Mouse (Mus musculus) stomach, embryonic 16.5 days (tissue): ENCODE data around the gene Pcp4l1. TPM values are rescaled to one million over a fixed set of nuclear protein-coding genes. Genes with fewer than 3 reads are reported as not detected.

Source experiments
- ATAC-seq: fragments of 200-750 bp; cut with Nextera tagmentation; 2 replicates; pipeline ENCODE4 v1.8.0; 2017; ENCODE audit warnings: moderate number of reproducible peaks, moderate TSS enrichment; ENCODE audit not compliant: insufficient read depth, low FRiP score
- H3K27ac ChIP-seq: fragments of 300-500 bp; sonication (generic); 2 replicates; pipeline ENCODE4 v1.5.1; 2014; ENCODE audit warnings: low read length
- H3K27me3 ChIP-seq: fragments of 300-500 bp; sonication (generic); 2 replicates; pipeline ENCODE4 v1.6.1; 2014; ENCODE audit warnings: low read length, control low read depth, mixed read lengths; ENCODE audit not compliant: control insufficient read depth, insufficient read depth
- H3K36me3 ChIP-seq: fragments of 300-500 bp; sonication (generic); 2 replicates; pipeline ENCODE4 v1.6.1; 2014; ENCODE audit warnings: low read length; ENCODE audit not compliant: control insufficient read depth, insufficient read depth
- H3K4me1 ChIP-seq: fragments of 300-500 bp; sonication (generic); 2 replicates; pipeline ENCODE4 v1.6.1; 2014; ENCODE audit warnings: low read length, control low read depth, mixed read lengths; ENCODE audit not compliant: control insufficient read depth, insufficient read depth
- H3K4me2 ChIP-seq: fragments of 300-500 bp; sonication (generic); 2 replicates; pipeline ENCODE4 v1.6.1; 2014; ENCODE audit warnings: low read depth, low read length, mixed read lengths
- H3K4me3 ChIP-seq: fragments of 300-500 bp; sonication (generic); replicated peaks from 2 replicates; pipeline ENCODE4 v1.5.1; 2014; ENCODE audit warnings: mild to moderate bottlenecking, low read length
- H3K9ac ChIP-seq: fragments of 300-500 bp; sonication (generic); 2 replicates; pipeline ENCODE4 v1.6.1; 2014; ENCODE audit warnings: low read length
- H3K9me3 ChIP-seq: fragments of 300-500 bp; sonication (generic); replicated peaks from 2 replicates; pipeline ENCODE4 v1.6.1; 2016; ENCODE audit warnings: low read length, control low read depth; ENCODE audit not compliant: control insufficient read depth
- WGBS: fragments of 180-500 bp; shearing (Covaris S2); extraction: QIAGEN DNeasy Blood & Tissue Kit; methylation state at CpG from one replicate; pipeline ENCODE4 v1.1.7; 2014; 5-methylcytosine and 5-hydroxymethylcytosine counted together
- polyA plus RNA-seq: library from polyadenylated mRNA; unstranded; fragments of >200 nt; fragmentation: Nextera tagmentation; extraction: Ambion mirVana; gene quantifications from 2 replicates; pipeline ENCODE4 v1.2.1, GENCODE M21; 2015

Pcp4l1 gene
- polyA plus RNA-seq, 1 experiment from 2014 or later, result 44.3 TPM

GRCm38 (mm10) chr1:171234126-171234525 is 38.1 kb upstream of the Pcp4l1 start, which contains the start of gene Fcer1g:
Gene Fcer1g, minus strand, starts transcription at chr1:171234365.
- WGBS, result 84% methylated on average over 14 of the region's 14 CpGs
- Histone ChIP-seq H3K9me3 (no peaks in the 10 kb centered on the region), H3K27me3 (no peaks in the 10 kb centered on the region), H3K4me2 (no peak within 1 kb of the TSS), H3K27ac (no peak within 1 kb of the TSS; the same call in 1 of the 2 replicates), H3K36me3 (peaks cover 36% of the 10 kb centered on the region), H3K9ac (no peak within 1 kb of the TSS), H3K4me3 (peak within 1 kb of the TSS; percentile 16), H3K4me1 (no peaks in the 10 kb centered on the region)
- no peak for ATAC-seq

GRCm38 (mm10) chr1:171232800-171233730 is 37.0 kb upstream of the Pcp4l1 start:
- Histone ChIP-seq H3K4me2 (no peak overlapping the region), H3K27me3 (no peaks in the 10 kb centered on the region), H3K4me1 (no peaks in the 10 kb centered on the region), H3K36me3 (peaks cover 30% of the 10 kb centered on the region), H3K27ac (no peak overlapping the region; the same call in 1 of the 2 replicates), H3K9ac (no peak overlapping the region), H3K9me3 (no peaks in the 10 kb centered on the region), H3K4me3 (peak overlapping the region; percentile 16)
- ATAC-seq, result no peak
- WGBS, result 79% methylated on average over 12 of the region's 12 CpGs

- Histone ChIP-seq H3K4me2 (no peak overlapping the region), H3K9ac (no peak overlapping the region), H3K27me3 (no peaks in the 10 kb centered on the region), H3K4me1 (no peaks in the 10 kb centered on the region), H3K9me3 (no peaks in the 10 kb centered on the region), H3K27ac (no peak overlapping the region), H3K4me3 (no peak overlapping the region), H3K36me3 (peaks cover 23% of the 10 kb centered on the region)
- WGBS, result 82% methylated on average over 5 of the region's 5 CpGs
- no peak for ATAC-seq
These were observed 36.3 kb upstream of the Pcp4l1 start for GRCm38 (mm10) chr1:171232348-171232747.

GRCm38 (mm10) chr1:171231844-171232243 is 35.8 kb upstream of the Pcp4l1 start:
- no peak for ATAC-seq
- WGBS, result 80% methylated on average over 4 of the region's 4 CpGs

GRCm38 (mm10) chr1:171230215-171230614 is 34.1 kb upstream of the Pcp4l1 start:
- no peak for ATAC-seq
- Histone ChIP-seq H3K4me2 (no peak overlapping the region), H3K9ac (no peak overlapping the region), H3K9me3 (no peaks in the 10 kb centered on the region), H3K4me1 (no peaks in the 10 kb centered on the region), H3K27me3 (no peaks in the 10 kb centered on the region), H3K4me3 (no peak overlapping the region), H3K36me3 (0 out of 2 replicates have a peak, but pooled peaks cover 12% of the 10 kb centered on the region), H3K27ac (no peak overlapping the region)
- 64% methylated on average over 3 of the region's 3 CpGs for WGBS

More at GRCm38 (mm10) chr1:171231844-171232243, 35.8 kb upstream of the Pcp4l1 start:
- H3K4me1 ChIP-seq, result no peaks in the 10 kb centered on the region
- no peaks in the 10 kb centered on the region for H3K9me3 ChIP-seq
- no peak overlapping the region for H3K4me3 ChIP-seq
- H3K9ac ChIP-seq, result no peak overlapping the region
- H3K27ac ChIP-seq, result no peak overlapping the region
- peaks cover 20% of the 10 kb centered on the region for H3K36me3 ChIP-seq
- no peaks in the 10 kb centered on the region for H3K27me3 ChIP-seq
- H3K4me2 ChIP-seq, result no peak overlapping the region

GRCm38 (mm10) chr1:171229750-171230149 is 33.7 kb upstream of the Pcp4l1 start:
- H3K27ac ChIP-seq, result no peak overlapping the region

GRCm38 (mm10) chr1:171227879-171228278 is 31.8 kb upstream of the Pcp4l1 start:
- 0 out of 2 replicates have a peak, but pooled peaks cover 4% of the 10 kb centered on the region for H3K4me1 ChIP-seq
- no peak overlapping the region for H3K4me3 ChIP-seq
- no peak overlapping the region for H3K9ac ChIP-seq
- no peak overlapping the region for H3K4me2 ChIP-seq
- no peaks in the 10 kb centered on the region for H3K9me3 ChIP-seq
- H3K27ac ChIP-seq, result no peak overlapping the region
- H3K36me3 ChIP-seq, result no peaks in the 10 kb centered on the region
- WGBS, result 74% methylated on average over 1 of the region's 1 CpGs
- no peak for ATAC-seq
- no peaks in the 10 kb centered on the region for H3K27me3 ChIP-seq

More at GRCm38 (mm10) chr1:171229750-171230149, 33.7 kb upstream of the Pcp4l1 start:
- no peak overlapping the region for H3K4me3 ChIP-seq
- 0 out of 2 replicates have a peak, but pooled peaks cover 7% of the 10 kb centered on the region for H3K36me3 ChIP-seq
- no peaks in the 10 kb centered on the region for H3K9me3 ChIP-seq
- H3K4me1 ChIP-seq, result no peaks in the 10 kb centered on the region
- no peak for ATAC-seq
- H3K4me2 ChIP-seq, result no peak overlapping the region
- H3K9ac ChIP-seq, result no peak overlapping the region
- 67% methylated on average over 6 of the region's 6 CpGs for WGBS
- no peaks in the 10 kb centered on the region for H3K27me3 ChIP-seq

- Histone ChIP-seq H3K27me3 (no peaks in the 10 kb centered on the region), H3K36me3 (no peaks in the 10 kb centered on the region), H3K4me2 (no peak overlapping the region), H3K27ac (no peak overlapping the region), H3K9ac (no peak overlapping the region), H3K9me3 (no peaks in the 10 kb centered on the region), H3K4me3 (no peak overlapping the region), H3K4me1 (0 out of 2 replicates have a peak, but pooled peaks cover 6% of the 10 kb centered on the region)
- ATAC-seq, result no peak
- WGBS, result 59% methylated on average over 4 of the region's 4 CpGs
These were observed 30.7 kb upstream of the Pcp4l1 start for GRCm38 (mm10) chr1:171226780-171227179.

GRCm38 (mm10) chr1:171224857-171225256 is 28.8 kb upstream of the Pcp4l1 start, which contains the start of gene Apoa2:
Gene Apoa2, plus strand, starts transcription at chr1:171225054.
- Histone ChIP-seq H3K36me3 (no peaks in the 10 kb centered on the region), H3K27ac (no peak within 1 kb of the TSS), H3K4me2 (no peak within 1 kb of the TSS), H3K27me3 (no peaks in the 10 kb centered on the region), H3K9me3 (no peaks in the 10 kb centered on the region), H3K9ac (no peak within 1 kb of the TSS), H3K4me1 (peaks cover 15% of the 10 kb centered on the region), H3K4me3 (no peak within 1 kb of the TSS)
- WGBS, result 68% methylated on average over 5 of the region's 5 CpGs
- ATAC-seq, result no peak
